Mouse (Mus musculus) ES-Bruce4 (cell line): ENCODE results near the gene Extl1. TPM values are rescaled to one million over a fixed set of nuclear protein-coding genes. Genes with fewer than 3 reads are reported as not detected.

ENCODE experiments used
- H3K27ac ChIP-seq: 2 replicates; pipeline ENCODE4 v1.5.1; 2012; ENCODE audit warnings: low read length, inconsistent platforms; ENCODE audit not compliant: insufficient read depth
- H3K27me3 ChIP-seq: 2 replicates; pipeline ENCODE4 v1.6.1; 2012; ENCODE audit warnings: mild to moderate bottlenecking, low read length, inconsistent platforms; ENCODE audit not compliant: control insufficient read depth, poor library complexity, insufficient read depth, severe bottlenecking
- H3K36me3 ChIP-seq: 2 replicates; pipeline ENCODE4 v1.6.1; 2012; ENCODE audit warnings: inconsistent platforms, mild to moderate bottlenecking, low read length, moderate library complexity; ENCODE audit not compliant: control insufficient read depth, poor library complexity, insufficient read depth, severe bottlenecking
- H3K4me1 ChIP-seq: one replicate; pipeline ENCODE4 v1.8.1; 2011; ENCODE audit warnings: low read length; ENCODE audit not compliant: control insufficient read depth, insufficient read depth
- H3K4me3 ChIP-seq: 2 replicates; pipeline ENCODE4 v1.5.1; 2011; ENCODE audit warnings: low read depth, mild to moderate bottlenecking, low read length
- H3K9ac ChIP-seq: 2 replicates; pipeline ENCODE4 v1.6.1; 2012; ENCODE audit warnings: low read depth, mild to moderate bottlenecking, inconsistent platforms; ENCODE audit not compliant: poor library complexity, severe bottlenecking
- H3K9me3 ChIP-seq: replicated peaks from 2 replicates; pipeline ENCODE4 v1.6.1; 2012; ENCODE audit warnings: mild to moderate bottlenecking, low read length, inconsistent platforms; ENCODE audit not compliant: control insufficient read depth, poor library complexity, insufficient read depth, severe bottlenecking
- CTCF ChIP-seq: IDR thresholded peaks from one replicate; pipeline ENCODE4 v1.8.1; 2011; ENCODE audit warnings: low read depth, low read length
- EP300 ChIP-seq: IDR thresholded peaks from 2 replicates; pipeline ENCODE4 v1.6.1; 2011; ENCODE audit warnings: low read depth, low read length; ENCODE audit not compliant: insufficient read depth
- POLR2A ChIP-seq: IDR thresholded peaks from one replicate; pipeline ENCODE4 v1.8.1; 2011; ENCODE audit warnings: low read length; ENCODE audit not compliant: insufficient read depth
- polyA plus RNA-seq: library from polyadenylated mRNA; stranded (reverse); fragments of >200 nt; gene quantifications from 2 replicates; pipeline ENCODE4 v1.2.4, GENCODE M21; 2011; ENCODE audit warnings: low read depth; ENCODE audit not compliant: missing spikeins, insufficient read depth, insufficient read length

Extl1 gene
- polyA plus RNA-seq, 1 experiment = 3.9 TPM

DNA sequence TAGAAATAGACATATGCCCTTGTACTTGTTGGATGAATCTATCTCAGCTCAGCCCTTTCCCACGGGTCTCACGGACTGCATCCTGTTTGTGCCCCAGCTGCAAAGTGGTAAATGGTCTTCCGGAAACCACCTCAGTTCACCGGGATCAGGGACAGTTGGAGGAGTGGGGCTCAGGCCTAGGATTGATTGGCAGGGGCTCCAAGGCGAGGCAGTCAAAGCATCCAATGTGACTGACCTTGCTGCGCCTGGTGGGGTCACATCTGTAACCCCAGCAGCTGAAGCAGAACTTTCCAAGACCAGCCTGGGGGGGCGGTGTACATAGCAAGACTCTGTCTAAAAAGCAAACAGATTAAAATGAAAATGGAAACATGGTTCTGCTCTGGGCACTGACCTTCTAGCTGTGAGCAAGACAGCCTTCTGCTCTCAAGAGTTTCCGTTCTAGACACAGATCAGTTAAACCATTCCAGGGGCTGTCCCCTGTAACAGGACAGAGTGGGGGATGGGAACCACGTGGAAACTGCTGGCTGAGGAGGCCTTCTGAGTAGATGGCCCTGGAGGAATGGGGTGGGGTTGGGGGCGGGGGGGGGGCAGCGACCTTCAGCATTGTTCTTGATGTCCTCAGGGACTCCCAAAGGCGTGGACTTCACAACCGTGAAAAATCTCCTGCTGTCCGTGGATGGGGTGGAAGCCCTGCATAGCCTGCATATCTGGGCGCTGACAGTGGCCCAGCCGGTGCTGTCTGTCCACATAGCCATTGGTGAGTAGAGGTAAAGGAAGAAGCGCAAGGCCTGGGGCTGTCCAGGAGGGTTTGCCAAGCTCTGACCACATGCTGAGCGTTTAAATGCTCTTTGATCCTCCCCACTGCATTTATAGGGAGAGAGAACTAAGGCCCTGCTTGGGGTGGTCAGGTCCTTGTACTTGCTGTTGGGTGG is 32.1 kb downstream of the Extl1 start:
- H3K9me3 ChIP-seq = no peaks in the 10 kb centered on the region
- no peaks in the 10 kb centered on the region for H3K36me3 ChIP-seq
- no peak overlapping the region for H3K4me3 ChIP-seq
- TF ChIP-seq CTCF (no peak), EP300 (peak; percentile 25; the same call in 1 of the 2 replicates), POLR2A (no peak)
- peaks cover 11% of the 10 kb centered on the region for H3K4me1 ChIP-seq
- H3K27ac ChIP-seq = no peak overlapping the region
- H3K27me3 ChIP-seq = no peaks in the 10 kb centered on the region
- no peak overlapping the region for H3K9ac ChIP-seq

DNA sequence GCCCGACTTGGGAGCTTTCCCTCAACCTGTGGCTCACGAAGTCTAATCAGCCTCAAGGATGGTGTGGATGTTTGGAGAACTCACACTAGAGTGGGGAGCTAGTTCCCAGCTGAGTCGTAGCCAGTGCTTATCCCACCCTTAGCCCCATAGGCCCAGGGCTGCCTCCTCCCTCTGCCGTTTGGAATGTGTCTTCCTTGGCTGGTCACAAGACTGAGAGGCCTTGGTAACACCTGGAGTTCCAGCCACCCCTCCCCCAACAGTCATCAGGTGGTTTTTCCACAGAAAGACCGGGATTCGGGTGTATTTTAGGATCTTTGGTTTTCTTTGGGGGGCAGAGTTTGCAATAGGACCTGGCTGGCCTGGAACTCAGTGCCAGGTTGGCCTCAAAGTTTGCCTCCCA is 33.0 kb downstream of the Extl1 start:
- H3K36me3 ChIP-seq = no peaks in the 10 kb centered on the region
- peaks cover 9% of the 10 kb centered on the region for H3K4me1 ChIP-seq
- no peak overlapping the region for H3K9ac ChIP-seq
- no peak overlapping the region for H3K27ac ChIP-seq
- TF ChIP-seq EP300 = 0 out of 2 replicates have a peak, but pooled peaks have one; percentile 42
- no peak for TF ChIP-seq POLR2A
- H3K4me3 ChIP-seq = no peak overlapping the region
- H3K9me3 ChIP-seq = no peaks in the 10 kb centered on the region
- H3K27me3 ChIP-seq = no peaks in the 10 kb centered on the region

DNA sequence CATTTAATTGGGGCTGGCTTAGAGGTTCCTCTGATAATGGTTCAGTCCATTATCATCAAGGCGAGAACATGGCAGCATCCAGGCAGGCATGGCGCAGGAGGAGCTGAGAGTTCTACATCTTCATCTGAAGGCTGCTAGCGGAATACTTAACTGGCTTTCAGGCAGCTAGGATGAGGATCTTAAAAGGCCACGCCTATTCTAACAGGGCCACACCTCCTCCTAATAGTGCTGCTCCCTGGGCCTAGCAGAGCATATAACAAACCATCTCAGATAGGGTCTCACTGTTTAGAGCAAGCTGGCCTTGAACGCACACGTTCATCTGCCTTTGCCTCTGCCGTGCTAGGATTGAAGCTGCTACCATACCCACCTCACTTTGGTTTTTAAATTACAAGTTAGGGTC is 33.8 kb downstream of the Extl1 start:
- Histone ChIP-seq H3K27me3 (no peaks in the 10 kb centered on the region), H3K9ac (no peak overlapping the region), H3K36me3 (no peaks in the 10 kb centered on the region), H3K27ac (no peak overlapping the region), H3K4me3 (no peak overlapping the region), H3K4me1 (peaks cover 12% of the 10 kb centered on the region), H3K9me3 (no peaks in the 10 kb centered on the region)
- no peak for TF ChIP-seq CTCF
- TF ChIP-seq POLR2A = no peak
- TF ChIP-seq EP300 = no peak

DNA sequence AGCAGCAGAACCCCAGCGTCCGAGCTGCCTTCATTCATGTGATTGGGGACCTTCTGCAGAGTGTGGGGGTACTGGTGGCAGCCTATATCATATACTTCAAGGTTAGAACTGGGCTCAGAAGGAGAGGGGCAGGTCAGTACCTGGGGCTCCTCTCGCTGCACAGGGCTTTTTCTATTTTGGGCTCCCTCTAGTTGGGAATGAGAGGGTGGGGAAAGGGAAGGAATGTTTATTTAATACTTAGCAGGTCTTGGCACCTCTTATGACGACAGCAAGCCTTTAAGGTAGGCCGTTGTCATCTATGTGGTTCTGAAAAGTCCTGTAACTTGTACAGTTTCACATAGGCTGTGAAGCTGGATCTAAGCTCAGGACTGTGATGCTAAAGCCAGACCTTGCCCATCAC is 35.1 kb downstream of the Extl1 start:
- H3K9me3 ChIP-seq = no peaks in the 10 kb centered on the region
- H3K4me3 ChIP-seq = no peak overlapping the region
- TF ChIP-seq POLR2A (no peak), CTCF (no peak), EP300 (no peak)
- H3K27me3 ChIP-seq = no peaks in the 10 kb centered on the region
- H3K27ac ChIP-seq = no peak overlapping the region
- no peak overlapping the region for H3K9ac ChIP-seq
- H3K4me1 ChIP-seq = peaks cover 14% of the 10 kb centered on the region
- H3K36me3 ChIP-seq = no peaks in the 10 kb centered on the region

DNA sequence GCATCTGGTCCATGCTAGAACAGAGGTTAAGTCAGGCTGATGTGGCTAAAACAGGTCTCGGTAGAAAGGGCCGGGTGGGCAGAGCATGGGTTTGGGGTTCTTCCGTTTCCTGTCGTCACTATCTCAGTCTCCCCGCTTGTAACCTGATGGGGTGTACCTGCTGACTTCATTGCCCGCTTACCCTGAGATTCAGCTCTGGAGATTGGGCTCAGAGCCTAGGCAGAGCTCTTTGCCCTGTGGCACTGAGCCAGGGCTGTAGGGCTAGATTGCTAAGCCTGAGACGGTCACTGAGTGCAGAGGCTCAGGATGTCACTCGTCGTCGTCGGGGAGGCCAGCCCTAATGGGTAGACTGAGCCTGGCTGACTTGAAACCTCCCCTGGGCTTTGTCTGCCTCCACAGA is 35.6 kb downstream of the Extl1 start:
- H3K36me3 ChIP-seq = no peaks in the 10 kb centered on the region
- TF ChIP-seq CTCF (no peak), EP300 (no peak), POLR2A (no peak)
- no peak overlapping the region for H3K4me3 ChIP-seq
- H3K27ac ChIP-seq = no peak overlapping the region
- no peaks in the 10 kb centered on the region for H3K27me3 ChIP-seq
- H3K4me1 ChIP-seq = peaks cover 14% of the 10 kb centered on the region
- no peaks in the 10 kb centered on the region for H3K9me3 ChIP-seq
- H3K9ac ChIP-seq = no peak overlapping the region

DNA sequence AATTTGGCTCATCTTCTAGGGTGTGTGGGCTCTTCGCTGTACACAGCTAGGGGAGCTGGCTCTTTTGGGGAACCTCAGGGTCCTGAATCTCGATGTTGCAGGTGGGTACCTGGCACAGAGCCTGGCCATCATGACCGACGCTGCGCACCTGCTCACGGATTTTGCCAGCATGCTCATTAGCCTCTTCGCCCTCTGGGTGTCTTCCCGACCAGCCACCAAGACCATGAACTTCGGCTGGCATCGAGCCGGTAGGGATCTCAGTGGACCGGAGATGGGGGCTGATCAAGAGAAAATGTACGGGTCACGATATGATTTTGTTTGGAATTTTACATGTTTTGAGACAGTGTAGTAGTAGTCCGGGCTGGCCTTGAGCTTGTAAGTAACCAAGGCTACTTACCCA is 37.8 kb downstream of the Extl1 start:
- Histone ChIP-seq H3K4me1 (peaks cover 9% of the 10 kb centered on the region), H3K9ac (no peak overlapping the region), H3K27ac (no peak overlapping the region), H3K36me3 (no peaks in the 10 kb centered on the region), H3K27me3 (peaks cover 3% of the 10 kb centered on the region; the same call in 1 of the 2 replicates), H3K9me3 (peaks cover 4% of the 10 kb centered on the region), H3K4me3 (no peak overlapping the region)
- no peak for TF ChIP-seq EP300
- no peak for TF ChIP-seq POLR2A
- no peak for TF ChIP-seq CTCF
